Mouse (Mus musculus): ENCODE data around the gene Samd10. TPM values are rescaled to one million over a fixed set of nuclear protein-coding genes. Genes with fewer than 3 reads are reported as not detected.

Samd10 gene
- 9.2 TPM for polyA plus RNA-seq (2017; shearing (Covaris generic))

DNA sequence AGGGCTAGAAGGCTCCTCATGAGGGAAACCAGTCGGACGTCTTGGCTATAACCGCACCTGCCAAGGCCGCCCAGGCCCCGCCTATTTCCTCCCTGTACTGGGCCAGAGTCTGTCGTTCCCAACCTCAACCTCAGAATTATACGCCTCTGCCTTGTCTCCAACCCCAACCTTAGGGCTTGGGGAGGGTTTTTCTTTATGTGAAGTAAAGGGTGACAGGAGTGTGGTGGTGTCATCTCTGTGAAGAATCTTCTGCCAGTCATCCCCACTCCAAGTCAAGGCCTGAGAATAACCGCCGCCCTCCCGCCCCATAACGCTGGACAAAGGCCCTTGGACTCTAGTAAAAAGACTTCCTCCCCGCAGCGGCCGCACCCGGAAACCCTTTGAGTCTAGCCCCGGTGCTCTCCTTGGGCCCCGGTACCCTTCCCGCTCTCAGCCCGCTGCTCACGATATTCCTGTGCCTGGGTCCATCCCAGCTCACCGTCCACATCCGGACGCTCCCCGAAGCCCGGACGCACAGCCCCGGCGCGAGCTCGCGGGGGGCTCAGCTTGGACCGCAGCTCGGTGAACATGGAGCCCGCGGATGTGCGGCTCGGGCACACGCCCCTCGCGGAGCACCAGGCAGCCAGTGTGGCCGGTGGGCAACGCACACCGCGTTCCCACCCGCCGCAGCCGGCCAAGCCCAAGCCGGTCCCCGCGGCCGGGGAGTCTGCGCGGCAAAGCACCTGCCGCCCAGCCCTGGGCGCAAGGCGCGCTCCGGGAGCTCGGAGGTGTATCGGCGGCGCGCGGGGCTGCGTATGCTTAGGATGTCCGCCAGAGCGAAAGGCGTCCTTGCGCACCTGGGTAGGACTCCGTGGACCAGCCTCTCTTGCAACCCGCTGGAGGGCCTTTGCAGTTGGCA, at the start of gene Samd10:
Samd10 (minus strand) TSS at position 759 of the 898 bp plus-strand sequence.

DNA sequence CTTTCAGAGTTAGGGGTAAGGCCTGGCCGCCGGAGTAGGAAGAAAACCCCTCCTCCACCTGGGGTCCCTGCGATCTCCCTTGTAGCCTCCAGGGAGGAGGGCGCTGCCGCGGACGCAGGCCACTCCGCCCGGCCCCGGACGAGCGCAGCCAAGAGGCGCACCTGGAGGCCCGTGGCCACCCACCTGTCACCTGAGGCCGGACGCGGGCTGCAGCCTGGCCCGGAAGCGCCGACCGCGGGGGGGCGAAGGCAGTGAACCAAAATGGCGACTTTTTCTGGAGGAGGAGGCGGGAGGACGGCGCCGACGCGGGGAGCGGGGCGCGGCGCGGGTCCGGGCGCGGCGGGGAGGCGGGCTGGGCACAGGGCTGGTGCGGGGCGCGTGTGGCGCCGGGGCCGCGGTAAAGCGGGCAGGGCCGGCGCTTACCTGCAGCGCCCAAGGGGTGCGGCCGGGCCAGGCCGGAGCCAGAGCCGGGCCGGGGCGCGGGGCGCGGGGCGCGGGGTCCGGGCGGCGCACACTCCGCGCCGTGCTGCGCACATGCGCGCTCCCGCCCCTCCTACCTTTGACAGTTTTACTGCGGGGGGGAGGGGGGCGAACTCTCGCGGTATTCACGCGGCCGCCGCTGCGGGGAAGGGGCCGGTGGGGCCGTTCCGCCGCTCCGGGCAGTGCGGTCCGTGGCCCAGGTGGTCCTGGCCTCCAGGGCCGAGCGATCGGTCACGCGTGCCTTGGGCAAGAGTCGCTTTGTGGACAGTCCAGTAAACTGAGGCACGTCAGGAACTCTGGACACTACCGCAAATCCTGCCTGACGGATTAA, 6.6 kb downstream of the Samd10 start, which contains the start of gene Zfp512b:
Zfp512b (minus strand) TSS at position 573 of the 811 bp plus-strand sequence.

DNA sequence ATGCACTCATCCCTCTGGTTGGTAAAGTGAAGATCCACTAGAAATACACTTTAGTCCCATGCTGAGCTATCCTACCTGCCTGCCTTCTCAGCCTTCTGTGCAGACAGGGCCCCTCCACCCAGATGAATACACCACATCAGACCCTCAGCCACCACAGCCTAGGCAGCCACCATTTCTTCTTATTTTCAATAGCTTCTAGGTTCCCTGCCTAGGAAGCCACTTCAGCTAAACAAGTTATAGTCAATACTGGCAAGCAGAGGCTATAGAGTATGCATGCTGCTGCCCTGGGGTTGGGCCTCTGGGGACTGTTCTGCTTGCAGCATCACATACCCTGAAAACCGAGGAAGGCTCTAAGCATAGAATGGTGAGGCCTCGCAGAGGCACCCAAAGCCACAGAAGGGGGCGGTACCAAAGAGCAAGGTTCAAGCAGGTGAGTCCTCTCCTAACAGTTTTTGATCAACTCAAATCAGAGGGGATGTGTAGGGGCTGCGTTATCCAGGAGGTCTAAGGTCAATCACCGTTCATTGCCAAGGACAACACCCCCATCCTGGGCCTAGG, 7.4 kb downstream of the Samd10 start, which contains the start of gene Prpf6:
Prpf6 (plus strand) TSS at position 341 of the 558 bp plus-strand sequence.

DNA sequence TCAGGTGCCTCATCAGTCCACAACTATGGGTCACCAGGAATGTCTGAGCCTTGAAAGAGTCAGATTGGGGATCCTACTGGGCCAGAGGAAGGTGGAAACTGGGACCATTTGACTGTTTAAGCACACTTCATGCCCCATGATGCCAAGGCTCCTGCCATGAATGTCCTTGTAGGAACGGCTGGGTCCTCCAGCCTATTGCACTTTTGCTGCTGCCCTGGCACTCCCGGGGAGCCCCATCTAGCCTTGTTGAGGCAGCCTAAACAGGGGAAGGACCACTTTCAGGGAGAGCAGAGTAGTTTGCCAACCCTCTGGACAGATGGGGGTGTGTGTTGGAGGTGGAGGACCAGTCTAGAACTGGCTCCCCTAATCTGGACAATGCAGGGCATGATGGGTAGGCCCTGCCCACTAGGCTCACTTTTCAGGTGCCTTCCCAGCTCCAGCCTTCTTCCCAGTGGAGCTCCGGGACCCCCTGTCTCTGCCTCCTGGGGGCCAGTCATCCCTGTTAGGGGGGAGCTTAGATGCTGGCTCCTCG, 14.5 kb downstream of the Samd10 start, which contains the start of gene Uckl1:
Uckl1 (minus strand) TSS at position 482 of the 532 bp plus-strand sequence.

Other genes with a start within 250 kb of the Samd10 start
- gene Zgpat, start 234.3 kb downstream of the Samd10 start, polyA plus RNA-seq (2017; shearing (Covaris generic)) = 109 TPM
- gene Arfrp1, start 233.8 kb downstream of the Samd10 start, polyA plus RNA-seq (2017; shearing (Covaris generic)) = 133 TPM
- gene Lime1, start 219.1 kb downstream of the Samd10 start, polyA plus RNA-seq (2017; shearing (Covaris generic)) = 242 TPM
- gene Zbtb46, start 139.8 kb downstream of the Samd10 start, polyA plus RNA-seq (2017; shearing (Covaris generic)) = 0.42 TPM
- gene Abhd16b, start 106.0 kb downstream of the Samd10 start, polyA plus RNA-seq (2017; shearing (Covaris generic)) = not detected
- 86.9 TPM for gene Tpd52l2, start 102.1 kb downstream of the Samd10 start, polyA plus RNA-seq (2017; shearing (Covaris generic))
- 167 TPM for gene Dnajc5, start 78.7 kb downstream of the Samd10 start, polyA plus RNA-seq (2017; shearing (Covaris generic))
- 130 TPM for gene Uckl1, start 14.3 kb downstream of the Samd10 start, polyA plus RNA-seq (2017; shearing (Covaris generic))
- 90.9 TPM for gene Prpf6, start 7.3 kb downstream of the Samd10 start, polyA plus RNA-seq (2017; shearing (Covaris generic))
- gene Zfp512b, start 6.4 kb downstream of the Samd10 start, polyA plus RNA-seq (2017; shearing (Covaris generic)) = 33.9 TPM
- not detected for gene Gm29797, start 57.8 kb upstream of the Samd10 start, polyA plus RNA-seq (2017; shearing (Covaris generic))
- gene Sox18, start 72.4 kb upstream of the Samd10 start, polyA plus RNA-seq (2017; shearing (Covaris generic)) = not detected
- 21.1 TPM for gene Tcea2, start 81.1 kb upstream of the Samd10 start, polyA plus RNA-seq (2017; shearing (Covaris generic))
- 142 TPM for gene Rgs19, start 94.8 kb upstream of the Samd10 start, polyA plus RNA-seq (2017; shearing (Covaris generic))
- gene Lkaaear1, start 99.2 kb upstream of the Samd10 start, polyA plus RNA-seq (2017; shearing (Covaris generic)) = not detected
- gene Oprl1, start 115.8 kb upstream of the Samd10 start, polyA plus RNA-seq (2017; shearing (Covaris generic)) = 0.35 TPM
- not detected for gene Myt1, start 164.1 kb upstream of the Samd10 start, polyA plus RNA-seq (2017; shearing (Covaris generic))
- gene Pcmtd2, start 238.6 kb upstream of the Samd10 start, polyA plus RNA-seq (2017; shearing (Covaris generic)) = 73.2 TPM

All from naive thymus-derived CD4-positive, alpha-beta T cell, adult 5 months (primary cell).